Mouse (Mus musculus): ENCODE data around the gene Cfap43. TPM values are rescaled to one million over a fixed set of nuclear protein-coding genes. Genes with fewer than 3 reads are reported as not detected.
A peak's percentile ranks its signal among the peaks of the same experiment; 100 is the strongest.

The Cfap43 gene
- polyA plus RNA-seq, 1 experiment from 2014 or later: 0.15 TPM

DNA sequence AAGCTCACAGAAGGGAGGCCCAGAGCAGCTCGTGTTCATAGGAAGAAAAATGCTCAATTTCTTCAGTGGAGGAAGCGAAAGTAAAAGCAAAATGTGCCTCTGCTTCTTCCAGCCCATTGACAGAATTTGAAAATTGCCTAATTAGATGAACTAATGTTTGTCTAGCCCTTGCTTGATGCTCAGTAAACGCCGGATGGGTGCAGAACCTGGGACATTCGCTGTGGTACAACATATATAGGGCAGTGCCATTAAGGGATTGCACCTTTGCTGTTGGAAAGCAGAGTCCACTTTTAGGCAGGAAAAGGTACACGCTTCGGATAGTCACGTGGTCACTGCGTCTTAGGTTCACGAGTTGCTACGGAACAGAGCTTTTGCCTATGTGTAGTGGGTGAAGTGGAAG lies 17.4 kb upstream of the Cfap43 start:
- H3K36me3 ChIP-seq (ENCODE audit: control insufficient read depth, insufficient read depth, low read length): no peaks in the 10 kb centered on the region
- H3K4me1 ChIP-seq (ENCODE audit: control insufficient read depth, insufficient read depth, low read length): no peaks in the 10 kb centered on the region
- no peak overlapping the region for H3K4me2 ChIP-seq (ENCODE audit: low read depth, low read length)
- WGBS: 83% methylated on average over 11 of the region's 11 CpGs
- H3K9me3 ChIP-seq (ENCODE audit: control insufficient read depth, low read length): no peaks in the 10 kb centered on the region
- no peak overlapping the region for H3K9ac ChIP-seq (ENCODE audit: low read depth, low read length)
- H3K4me3 ChIP-seq (ENCODE audit: low read length): no peak overlapping the region
- no peak for ATAC-seq
- H3K27ac ChIP-seq (ENCODE audit: low read length): no peak overlapping the region
- H3K27me3 ChIP-seq (replicated peaks; ENCODE audit: control insufficient read depth, insufficient read depth, low read length): no peaks in the 10 kb centered on the region

DNA sequence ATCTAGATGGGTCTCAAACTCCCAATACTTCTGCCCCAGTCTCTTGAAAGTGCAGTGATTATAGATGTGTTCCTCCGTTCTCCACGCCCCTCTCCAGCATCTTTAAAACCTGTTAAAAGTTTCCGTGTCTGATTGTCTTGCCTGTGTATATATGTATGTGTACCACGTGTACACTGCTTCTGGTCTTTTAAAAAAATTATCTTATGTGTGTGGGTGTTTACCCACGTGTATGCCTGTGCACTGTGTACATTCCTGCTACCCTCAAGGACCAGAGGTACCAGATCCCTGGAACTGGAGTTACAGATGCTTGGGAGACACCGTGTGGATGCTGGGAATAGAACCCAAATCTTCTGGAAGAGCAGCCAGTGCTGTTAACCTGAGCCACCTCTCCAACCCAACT lies 16.4 kb upstream of the Cfap43 start:
- Histone ChIP-seq H3K4me3 (ENCODE audit: low read length) (no peak overlapping the region), H3K4me1 (ENCODE audit: control insufficient read depth, insufficient read depth, low read length) (no peaks in the 10 kb centered on the region), H3K4me2 (ENCODE audit: low read depth, low read length) (no peak overlapping the region), H3K9ac (ENCODE audit: low read depth, low read length) (no peak overlapping the region), H3K27ac (ENCODE audit: low read length) (no peak overlapping the region), H3K36me3 (ENCODE audit: control insufficient read depth, insufficient read depth, low read length) (no peaks in the 10 kb centered on the region), H3K9me3 (ENCODE audit: control insufficient read depth, low read length) (no peaks in the 10 kb centered on the region), H3K27me3 (replicated peaks; ENCODE audit: control insufficient read depth, insufficient read depth, low read length) (no peaks in the 10 kb centered on the region)
- WGBS: 77% methylated on average over 6 of the region's 6 CpGs
- ATAC-seq: no peak

- Histone ChIP-seq H3K4me1 (ENCODE audit: control insufficient read depth, insufficient read depth, low read length) (no peaks in the 10 kb centered on the region), H3K9me3 (ENCODE audit: control insufficient read depth, low read length) (no peaks in the 10 kb centered on the region), H3K4me3 (ENCODE audit: low read length) (no peak overlapping the region), H3K9ac (ENCODE audit: low read depth, low read length) (no peak overlapping the region), H3K36me3 (ENCODE audit: control insufficient read depth, insufficient read depth, low read length) (no peaks in the 10 kb centered on the region), H3K27ac (ENCODE audit: low read length) (no peak overlapping the region), H3K27me3 (replicated peaks; ENCODE audit: control insufficient read depth, insufficient read depth, low read length) (no peaks in the 10 kb centered on the region), H3K4me2 (ENCODE audit: low read depth, low read length) (no peak overlapping the region)
- 62% methylated on average over 16 of the region's 16 CpGs for WGBS
- no peak for ATAC-seq
Observed at GRCm38 (mm10) chr19:47934636-47935238, 15.7 kb upstream of the Cfap43 start.

- Histone ChIP-seq H3K4me1 (ENCODE audit: control insufficient read depth, insufficient read depth, low read length) (no peaks in the 10 kb centered on the region), H3K27me3 (replicated peaks; ENCODE audit: control insufficient read depth, insufficient read depth, low read length) (no peaks in the 10 kb centered on the region), H3K27ac (ENCODE audit: low read length) (no peak overlapping the region), H3K9me3 (ENCODE audit: control insufficient read depth, low read length) (no peaks in the 10 kb centered on the region), H3K4me3 (ENCODE audit: low read length) (no peak overlapping the region), H3K36me3 (ENCODE audit: control insufficient read depth, insufficient read depth, low read length) (no peaks in the 10 kb centered on the region), H3K4me2 (ENCODE audit: low read depth, low read length) (no peak overlapping the region), H3K9ac (ENCODE audit: low read depth, low read length) (no peak overlapping the region)
- ATAC-seq: no peak
- 85% methylated on average over 8 of the region's 8 CpGs for WGBS
Observed at GRCm38 (mm10) chr19:47934146-47934545, 15.1 kb upstream of the Cfap43 start.

GRCm38 (mm10) chr19:47931982-47932638 lies 13.0 kb upstream of the Cfap43 start:
- peak; percentile 75 for ATAC-seq
- no peak overlapping the region for H3K27ac ChIP-seq (ENCODE audit: low read length)
- no peaks in the 10 kb centered on the region for H3K9me3 ChIP-seq (ENCODE audit: control insufficient read depth, low read length)
- H3K36me3 ChIP-seq (ENCODE audit: control insufficient read depth, insufficient read depth, low read length): no peaks in the 10 kb centered on the region
- H3K4me2 ChIP-seq (ENCODE audit: low read depth, low read length): no peak overlapping the region
- H3K9ac ChIP-seq (ENCODE audit: low read depth, low read length): no peak overlapping the region
- no peaks in the 10 kb centered on the region for H3K27me3 ChIP-seq (replicated peaks; ENCODE audit: control insufficient read depth, insufficient read depth, low read length)
- 40% methylated on average over 7 of the region's 7 CpGs for WGBS
- no peaks in the 10 kb centered on the region for H3K4me1 ChIP-seq (ENCODE audit: control insufficient read depth, insufficient read depth, low read length)
- H3K4me3 ChIP-seq (ENCODE audit: low read length): no peak overlapping the region

DNA sequence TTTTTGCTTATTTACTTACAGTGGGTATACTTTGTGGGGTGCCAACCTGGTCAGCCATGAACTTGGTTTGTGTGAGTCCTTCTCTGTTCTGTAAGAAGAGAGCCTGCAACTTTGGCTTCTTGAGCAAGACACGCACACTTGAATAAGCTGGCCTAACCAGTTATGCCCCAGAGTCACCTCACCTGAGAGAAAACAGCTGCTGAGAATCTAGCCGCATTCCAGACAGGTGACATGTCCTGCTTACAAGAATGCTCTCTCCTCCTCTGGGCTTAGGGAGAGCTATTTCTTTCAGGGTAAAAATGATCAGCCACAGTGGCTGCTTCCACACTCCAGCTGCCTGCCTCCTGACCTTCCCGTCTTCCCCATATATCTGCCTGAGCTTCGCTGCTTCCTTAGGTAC lies 10.0 kb upstream of the Cfap43 start:
- WGBS: 69% methylated on average over 4 of the region's 4 CpGs
- no peak overlapping the region for H3K4me3 ChIP-seq (ENCODE audit: low read length)
- H3K36me3 ChIP-seq (ENCODE audit: control insufficient read depth, insufficient read depth, low read length): no peaks in the 10 kb centered on the region
- no peaks in the 10 kb centered on the region for H3K9me3 ChIP-seq (ENCODE audit: control insufficient read depth, low read length)
- ATAC-seq: no peak
- H3K27me3 ChIP-seq (replicated peaks; ENCODE audit: control insufficient read depth, insufficient read depth, low read length): no peaks in the 10 kb centered on the region
- no peaks in the 10 kb centered on the region for H3K4me1 ChIP-seq (ENCODE audit: control insufficient read depth, insufficient read depth, low read length)
- H3K27ac ChIP-seq (ENCODE audit: low read length): no peak overlapping the region
- H3K4me2 ChIP-seq (ENCODE audit: low read depth, low read length): no peak overlapping the region
- no peak overlapping the region for H3K9ac ChIP-seq (ENCODE audit: low read depth, low read length)

DNA sequence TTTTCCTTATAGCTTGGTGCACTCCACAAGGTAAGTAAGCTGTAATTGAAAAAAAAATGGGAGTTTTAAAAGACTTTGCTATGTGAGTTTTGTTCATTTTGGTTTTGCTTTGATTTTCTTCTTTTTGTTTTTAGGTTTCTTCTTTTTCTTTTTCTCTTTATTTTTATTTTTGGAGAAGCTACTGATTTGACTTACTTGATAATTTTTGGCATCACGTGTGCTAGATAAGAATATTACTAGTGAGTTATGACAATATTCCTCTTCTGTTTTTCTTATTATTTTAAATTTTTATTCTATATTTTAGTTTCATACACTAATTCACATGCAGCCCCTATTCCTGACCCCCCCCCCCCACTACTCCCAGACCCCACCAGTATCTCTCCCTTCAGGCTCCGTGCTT lies 7.9 kb upstream of the Cfap43 start:
- Histone ChIP-seq H3K4me1 (ENCODE audit: control insufficient read depth, insufficient read depth, low read length) (no peaks in the 10 kb centered on the region), H3K9ac (ENCODE audit: low read depth, low read length) (no peak overlapping the region), H3K4me3 (ENCODE audit: low read length) (no peak overlapping the region), H3K4me2 (ENCODE audit: low read depth, low read length) (no peak overlapping the region), H3K27me3 (replicated peaks; ENCODE audit: control insufficient read depth, insufficient read depth, low read length) (no peaks in the 10 kb centered on the region), H3K36me3 (ENCODE audit: control insufficient read depth, insufficient read depth, low read length) (no peaks in the 10 kb centered on the region), H3K27ac (ENCODE audit: low read length) (no peak overlapping the region), H3K9me3 (ENCODE audit: control insufficient read depth, low read length) (no peaks in the 10 kb centered on the region)
- 89% methylated on average over 2 of the region's 2 CpGs for WGBS
- ATAC-seq: no peak

GRCm38 (mm10) chr19:47925819-47926218 lies 6.7 kb upstream of the Cfap43 start:
- no peak overlapping the region for H3K9ac ChIP-seq (ENCODE audit: low read depth, low read length)
- H3K4me2 ChIP-seq (ENCODE audit: low read depth, low read length): no peak overlapping the region
- no peaks in the 10 kb centered on the region for H3K27me3 ChIP-seq (replicated peaks; ENCODE audit: control insufficient read depth, insufficient read depth, low read length)
- H3K4me3 ChIP-seq (ENCODE audit: low read length): no peak overlapping the region
- WGBS: 73% methylated on average over 7 of the region's 7 CpGs
- no peaks in the 10 kb centered on the region for H3K36me3 ChIP-seq (ENCODE audit: control insufficient read depth, insufficient read depth, low read length)
- H3K27ac ChIP-seq (ENCODE audit: low read length): no peak overlapping the region
- no peaks in the 10 kb centered on the region for H3K4me1 ChIP-seq (ENCODE audit: control insufficient read depth, insufficient read depth, low read length)
- no peaks in the 10 kb centered on the region for H3K9me3 ChIP-seq (ENCODE audit: control insufficient read depth, low read length)
- no peak for ATAC-seq

GRCm38 (mm10) chr19:47919966-47920375 lies 884 bp upstream of the Cfap43 start:
- ATAC-seq: peak; percentile 39

More at GRCm38 (mm10) chr19:47919966-47920375, 884 bp upstream of the Cfap43 start:
- 3% methylated on average over 8 of the region's 8 CpGs for WGBS
- peak overlapping the region; percentile 76 for H3K4me2 ChIP-seq (ENCODE audit: low read depth, low read length)
- H3K27me3 ChIP-seq (replicated peaks; ENCODE audit: control insufficient read depth, insufficient read depth, low read length): no peaks in the 10 kb centered on the region
- no peaks in the 10 kb centered on the region for H3K36me3 ChIP-seq (ENCODE audit: control insufficient read depth, insufficient read depth, low read length)
- peak overlapping the region; percentile 86 for H3K9ac ChIP-seq (ENCODE audit: low read depth, low read length)
- peak overlapping the region; percentile 96 for H3K27ac ChIP-seq (ENCODE audit: low read length)
- no peaks in the 10 kb centered on the region for H3K9me3 ChIP-seq (ENCODE audit: control insufficient read depth, low read length)
- H3K4me1 ChIP-seq (ENCODE audit: control insufficient read depth, insufficient read depth, low read length): peaks cover 23% of the 10 kb centered on the region
- peak overlapping the region; percentile 92 for H3K4me3 ChIP-seq (ENCODE audit: low read length)
